Mouse (Mus musculus): Measurements from ENCODE around the gene Tsku.
A peak's percentile ranks its signal among the peaks of the same experiment; 100 is the strongest.

The Tsku gene

GRCm38 (mm10) chr7:98361063-98361652 is at the start of gene Tsku:
Gene Tsku (minus strand): TSS chr7:98361328.
- peak; percentile 99 for DNase-seq

GRCm38 (mm10) chr7:98407615-98408014 is 46.5 kb upstream of the Tsku start:
- DNase-seq = peak; percentile 19

GRCm38 (mm10) chr7:98403996-98404395 is 42.9 kb upstream of the Tsku start:
- DNase-seq = peak; percentile 79

GRCm38 (mm10) chr7:98402582-98403574 is 41.8 kb upstream of the Tsku start:
- DNase-seq = peak; percentile 70

- no peak for DNase-seq
Measured at GRCm38 (mm10) chr7:98392466-98393201, 31.5 kb upstream of the Tsku start.

- no peak for DNase-seq
Measured at GRCm38 (mm10) chr7:98391351-98391936, 30.3 kb upstream of the Tsku start.

- DNase-seq = no peak
Measured at GRCm38 (mm10) chr7:98390486-98390885, 29.4 kb upstream of the Tsku start.

GRCm38 (mm10) chr7:98389656-98390055 is 28.5 kb upstream of the Tsku start:
- no peak for DNase-seq

GRCm38 (mm10) chr7:98388881-98389501 is 27.9 kb upstream of the Tsku start:
- DNase-seq = peak; percentile 96

GRCm38 (mm10) chr7:98387201-98387600 is 26.1 kb upstream of the Tsku start:
- DNase-seq = no peak

GRCm38 (mm10) chr7:98385168-98385567 is 24.0 kb upstream of the Tsku start:
- no peak for DNase-seq

GRCm38 (mm10) chr7:98383337-98383736 is 22.2 kb upstream of the Tsku start:
- DNase-seq = peak; percentile 91

GRCm38 (mm10) chr7:98382784-98383183 is 21.7 kb upstream of the Tsku start:
- DNase-seq = no peak

- DNase-seq = no peak
Measured at GRCm38 (mm10) chr7:98380224-98380925, 19.2 kb upstream of the Tsku start.

- no peak for DNase-seq
Measured at GRCm38 (mm10) chr7:98379232-98379631, 18.1 kb upstream of the Tsku start.

GRCm38 (mm10) chr7:98377257-98377656 is 16.1 kb upstream of the Tsku start:
- DNase-seq = no peak

- no peak for DNase-seq
Measured at GRCm38 (mm10) chr7:98371161-98371560, 10.0 kb upstream of the Tsku start.

- no peak for DNase-seq
Measured at GRCm38 (mm10) chr7:98369762-98370369, 8.7 kb upstream of the Tsku start.

- no peak for DNase-seq
Measured at GRCm38 (mm10) chr7:98361662-98362061, 534 bp upstream of the Tsku start.

GRCm38 (mm10) chr7:98360621-98360990 is 522 bp downstream of the Tsku start:
- no peak for DNase-seq

- peak; percentile 96 for DNase-seq
Measured at GRCm38 (mm10) chr7:98359951-98360620, 1.0 kb downstream of the Tsku start.

Measured in heart, adult 11 months (tissue).